Mouse (Mus musculus) kidney, postnatal 0 days (tissue): ENCODE measurements at regions not wholly inside any gene's neighbourhood (a gene's known extent, or its start where the extent isn't known, plus 50 kb on each side); places are given as distances from the start of the nearest gene placed in this dataset.
"Not testable (repeated sequence)": the region's sequence is repeated elsewhere in the genome, so short reads cannot be mapped to it uniquely, and the experiment has no call there.

Source experiments
- ATAC-seq: fragments of 200-750 bp; cut with Nextera tagmentation; replicated peaks from 2 replicates; pipeline ENCODE4 v1.8.0; 2017; ENCODE audit warnings: low read depth, moderate number of reproducible peaks, moderate TSS enrichment, moderate library complexity; ENCODE audit not compliant: low FRiP score
- DNase-seq: peaks from one replicate; pipeline ENCODE4 v3.0.0-alpha.2; 2016; ENCODE audit warnings: low spot score
- H3K27ac ChIP-seq: fragments of 300-500 bp; sonication (generic); 2 replicates; pipeline ENCODE4 v1.5.1; 2014; ENCODE audit warnings: mild to moderate bottlenecking
- H3K27me3 ChIP-seq: fragments of 300-500 bp; sonication (generic); 2 replicates; pipeline ENCODE4 v1.6.1; 2014; ENCODE audit warnings: low read length, mixed read lengths; ENCODE audit not compliant: insufficient read depth
- H3K36me3 ChIP-seq: fragments of 300-500 bp; sonication (generic); 2 replicates; pipeline ENCODE4 v1.6.1; 2014; ENCODE audit warnings: low read length, mixed read lengths; ENCODE audit not compliant: insufficient read depth
- H3K4me1 ChIP-seq: fragments of 300-500 bp; sonication (generic); replicated peaks from 2 replicates; pipeline ENCODE4 v1.6.1; 2014; ENCODE audit warnings: antibody characterized with exemption, low read length, mixed read lengths; ENCODE audit not compliant: insufficient read depth
- H3K4me2 ChIP-seq: fragments of 300-500 bp; sonication (generic); 2 replicates; pipeline ENCODE4 v1.6.1; 2014; ENCODE audit warnings: mild to moderate bottlenecking, low read length, moderate library complexity, mixed read lengths
- H3K4me3 ChIP-seq: fragments of 300-500 bp; sonication (generic); replicated peaks from 2 replicates; pipeline ENCODE4 v1.5.1; 2014; ENCODE audit warnings: low read depth, low read length
- H3K9ac ChIP-seq: fragments of 300-500 bp; sonication (generic); 2 replicates; pipeline ENCODE4 v1.6.1; 2014; ENCODE audit warnings: low read depth, low read length
- H3K9me3 ChIP-seq: fragments of 300-500 bp; sonication (generic); replicated peaks from 2 replicates; pipeline ENCODE4 v1.6.1; 2016; ENCODE audit warnings: low read length, inconsistent platforms, mixed read lengths
- CTCF ChIP-seq: IDR thresholded peaks from 2 replicates; pipeline ENCODE4 v1.5.1; 2016; ENCODE audit warnings: antibody characterized with exemption, low read depth, mild to moderate bottlenecking, moderate library complexity
- WGBS: fragments of 180-500 bp; shearing (Covaris S2); extraction: QIAGEN DNeasy Blood & Tissue Kit; methylation state at CpG from one replicate; pipeline ENCODE4 v1.1.7; 2014; 5-methylcytosine and 5-hydroxymethylcytosine counted together

GRCm38 (mm10) chr14:100950681-100951119 is 249.4 kb downstream of the Prr30 start:
- no peaks in the 10 kb centered on the region for H3K27me3 ChIP-seq
- no peak for TF ChIP-seq CTCF
- DNase-seq (no peak), ATAC-seq (no peak)
- no peak overlapping the region for H3K4me3 ChIP-seq
- H3K9me3 ChIP-seq, result no peaks in the 10 kb centered on the region
- no peaks in the 10 kb centered on the region for H3K4me1 ChIP-seq
- no peaks in the 10 kb centered on the region for H3K36me3 ChIP-seq
- H3K9ac ChIP-seq, result no peak overlapping the region
- no peak overlapping the region for H3K27ac ChIP-seq
- WGBS, result 56% methylated on average over 3 of the region's 3 CpGs
- no peak overlapping the region for H3K4me2 ChIP-seq

- H3K9me3 ChIP-seq, H3K4me1 ChIP-seq, DNase-seq, H3K27me3 ChIP-seq, H3K4me2 ChIP-seq, H3K4me3 ChIP-seq, H3K27ac ChIP-seq, H3K36me3 ChIP-seq, ATAC-seq, H3K9ac ChIP-seq: not testable (repeated sequence)
Observed at GRCm38 (mm10) chr14:100947625-100948024, 252.5 kb downstream of the Prr30 start.

- Histone ChIP-seq H3K36me3 (no peaks in the 10 kb centered on the region), H3K4me2 (no peak overlapping the region), H3K27ac (no peak overlapping the region), H3K27me3 (no peaks in the 10 kb centered on the region), H3K9ac (no peak overlapping the region), H3K9me3 (no peaks in the 10 kb centered on the region), H3K4me1 (no peaks in the 10 kb centered on the region), H3K4me3 (no peak overlapping the region)
- WGBS, result 64% methylated on average over 2 of the region's 2 CpGs
- TF ChIP-seq CTCF, result no peak
- ATAC-seq, result no peak
- no peak for DNase-seq
Observed at GRCm38 (mm10) chr14:100937358-100937887, 262.7 kb downstream of the Prr30 start.

GRCm38 (mm10) chr14:100934554-100934953 is 265.6 kb downstream of the Prr30 start:
- ATAC-seq (no peak), DNase-seq (no peak)
- Histone ChIP-seq H3K9me3 (no peaks in the 10 kb centered on the region), H3K4me3 (no peak overlapping the region), H3K27ac (no peak overlapping the region), H3K4me2 (no peak overlapping the region), H3K9ac (no peak overlapping the region), H3K36me3 (no peaks in the 10 kb centered on the region), H3K27me3 (no peaks in the 10 kb centered on the region), H3K4me1 (no peaks in the 10 kb centered on the region)
- 95% methylated on average over 7 of the region's 7 CpGs for WGBS
- no peak for TF ChIP-seq CTCF

GRCm38 (mm10) chr14:100924880-100925279 is 275.2 kb downstream of the Prr30 start:
- Histone ChIP-seq H3K4me2 (no peak overlapping the region), H3K4me3 (no peak overlapping the region), H3K9me3 (no peaks in the 10 kb centered on the region), H3K9ac (no peak overlapping the region), H3K27ac (no peak overlapping the region), H3K4me1 (no peaks in the 10 kb centered on the region), H3K27me3 (no peaks in the 10 kb centered on the region), H3K36me3 (no peaks in the 10 kb centered on the region)
- TF ChIP-seq CTCF, result no peak
- no peak for DNase-seq
- ATAC-seq, result no peak
- WGBS, result 92% methylated on average over 6 of the region's 6 CpGs

GRCm38 (mm10) chr14:100900221-100900620 is 299.9 kb downstream of the Prr30 start:
- Histone ChIP-seq H3K27ac (no peak overlapping the region), H3K27me3 (no peaks in the 10 kb centered on the region), H3K4me3 (no peak overlapping the region), H3K9me3 (no peaks in the 10 kb centered on the region), H3K4me2 (no peak overlapping the region), H3K4me1 (no peaks in the 10 kb centered on the region), H3K9ac (no peak overlapping the region), H3K36me3 (no peaks in the 10 kb centered on the region)
- DNase-seq, result no peak
- WGBS, result 34% methylated on average over 2 of the region's 2 CpGs
- no peak for TF ChIP-seq CTCF
- ATAC-seq, result no peak

GRCm38 (mm10) chr14:100899074-100899473 is 301.1 kb downstream of the Prr30 start:
- Histone ChIP-seq H3K4me1 (no peaks in the 10 kb centered on the region), H3K27me3 (no peaks in the 10 kb centered on the region), H3K4me3 (no peak overlapping the region), H3K9me3 (no peaks in the 10 kb centered on the region), H3K9ac (no peak overlapping the region), H3K4me2 (no peak overlapping the region), H3K36me3 (no peaks in the 10 kb centered on the region), H3K27ac (no peak overlapping the region)
- no peak for TF ChIP-seq CTCF
- ATAC-seq, result no peak
- WGBS, result 50% methylated on average over 3 of the region's 3 CpGs
- no peak for DNase-seq
